Mouse (Mus musculus) 416B (cell line): Measurements from ENCODE around the gene Vps11.
"Not testable (repeated sequence)": the region's sequence is repeated elsewhere in the genome, so short reads cannot be mapped to it uniquely, and the experiment has no call there.

Experiments used
- DNase-seq: peaks from one replicate; pipeline ENCODE4 v3.0.0; 2011; ENCODE audit warnings: low read depth

Gene Vps11

GRCm38 (mm10) chr9:44335331-44336092 lies 26.0 kb downstream of the Vps11 start:
- peak; percentile 61 for DNase-seq

- DNase-seq = peak; percentile 100
These were observed 26.8 kb downstream of the Vps11 start, which contains the start of gene H2afx for GRCm38 (mm10) chr9:44334396-44335330. Gene H2afx (plus strand): TSS chr9:44334694.

- DNase-seq = no peak
These were observed 28.4 kb downstream of the Vps11 start for GRCm38 (mm10) chr9:44332918-44333638.

GRCm38 (mm10) chr9:44330736-44331135 lies 30.7 kb downstream of the Vps11 start:
- no peak for DNase-seq

- DNase-seq = no peak
These were observed 33.5 kb downstream of the Vps11 start for GRCm38 (mm10) chr9:44327926-44328325.

GRCm38 (mm10) chr9:44327064-44327711 lies 34.3 kb downstream of the Vps11 start:
- no peak for DNase-seq

GRCm38 (mm10) chr9:44326371-44327063 lies 35.0 kb downstream of the Vps11 start:
- peak; percentile 95 for DNase-seq

GRCm38 (mm10) chr9:44325768-44326370 lies 35.6 kb downstream of the Vps11 start, which contains the start of gene Dpagt1:
Gene Dpagt1 (plus strand): TSS chr9:44326019.
- no peak for DNase-seq

- not testable (repeated sequence) for DNase-seq
These were observed 36.3 kb downstream of the Vps11 start for GRCm38 (mm10) chr9:44325032-44325767.

GRCm38 (mm10) chr9:44324147-44324546 lies 37.3 kb downstream of the Vps11 start:
- no peak for DNase-seq

GRCm38 (mm10) chr9:44323656-44324055 lies 37.8 kb downstream of the Vps11 start:
- not testable (repeated sequence) for DNase-seq

GRCm38 (mm10) chr9:44320799-44321133 lies 40.7 kb downstream of the Vps11 start:
- no peak for DNase-seq

- peak; percentile 94 for DNase-seq
These were observed 41.3 kb downstream of the Vps11 start, which contains the start of gene C2cd2l for GRCm38 (mm10) chr9:44319887-44320798. Gene C2cd2l (minus strand): TSS chr9:44320285.

GRCm38 (mm10) chr9:44319105-44319886 lies 42.2 kb downstream of the Vps11 start:
- no peak for DNase-seq

- no peak for DNase-seq
These were observed 42.7 kb downstream of the Vps11 start for GRCm38 (mm10) chr9:44318826-44319095.

- DNase-seq = no peak
These were observed 43.2 kb downstream of the Vps11 start for GRCm38 (mm10) chr9:44318076-44318825.

- no peak for DNase-seq
These were observed 44.0 kb downstream of the Vps11 start for GRCm38 (mm10) chr9:44317452-44317851.
